Mouse (Mus musculus) right cerebral cortex, postnatal 14 days (tissue): ENCODE results near the gene Cep170b.

Source experiments
- DNase-seq: peaks from one replicate; pipeline ENCODE4 v3.0.0; 2022

Cep170b gene

DNA sequence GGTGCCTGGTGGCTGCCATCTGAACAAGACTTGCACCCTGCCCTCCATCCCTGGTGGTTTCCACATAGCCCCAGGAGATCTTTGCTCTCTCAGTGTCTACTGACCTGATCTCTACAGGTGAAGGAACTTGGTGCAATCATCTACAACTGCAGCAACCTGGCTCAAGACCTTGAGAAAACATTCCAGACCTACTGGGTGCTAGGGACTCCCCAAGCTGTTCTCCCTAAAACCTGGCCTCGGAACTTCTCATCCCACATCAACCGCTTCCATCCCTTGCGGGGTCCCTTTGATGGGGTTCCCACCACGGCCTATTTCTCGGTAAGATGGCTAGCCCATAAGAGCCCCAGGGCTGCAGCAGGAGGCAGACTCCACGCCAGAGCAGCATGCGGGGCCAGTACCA, 46.3 kb downstream of the Cep170b start:
- DNase-seq: no peak

DNA sequence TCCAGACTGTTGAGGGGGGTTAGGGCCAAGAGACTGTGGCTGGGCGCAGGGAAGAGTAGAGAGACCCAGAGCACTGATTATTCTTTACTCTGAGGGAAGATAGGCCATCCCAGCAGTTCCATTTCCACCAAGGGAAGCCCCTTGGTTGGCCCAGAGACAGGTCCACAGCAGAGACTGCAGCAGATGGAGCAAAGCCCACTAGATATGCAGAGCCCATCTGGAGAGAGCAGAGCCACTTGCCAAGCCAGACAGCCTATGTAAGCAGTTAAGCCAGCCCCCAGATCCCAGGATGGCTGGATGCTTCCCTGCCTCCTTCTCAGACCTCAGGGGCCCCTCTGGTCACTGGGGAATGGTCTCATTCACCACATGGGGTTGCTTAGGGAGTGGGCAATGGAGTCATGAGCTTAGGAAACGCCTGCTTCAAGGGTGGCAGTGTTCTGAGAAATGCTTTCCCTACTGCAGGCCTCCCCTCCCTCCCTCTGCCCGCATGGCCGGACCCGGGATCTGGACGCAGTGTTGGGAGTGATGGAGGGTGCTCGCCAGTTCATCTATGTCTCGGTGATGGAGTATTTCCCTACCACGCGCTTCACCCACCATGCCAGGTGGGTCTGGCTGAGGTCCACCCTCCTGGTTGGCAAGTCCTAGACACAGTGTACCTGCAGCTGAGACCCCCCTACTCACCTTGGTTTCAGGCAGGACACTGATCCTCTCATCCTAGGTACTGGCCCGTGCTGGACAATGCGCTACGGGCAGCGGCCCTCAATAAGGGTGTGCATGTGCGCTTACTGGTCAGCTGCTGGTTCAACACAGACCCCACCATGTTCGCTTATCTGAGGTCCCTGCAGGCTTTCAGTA, 47.0 kb downstream of the Cep170b start:
- no peak for DNase-seq

DNA sequence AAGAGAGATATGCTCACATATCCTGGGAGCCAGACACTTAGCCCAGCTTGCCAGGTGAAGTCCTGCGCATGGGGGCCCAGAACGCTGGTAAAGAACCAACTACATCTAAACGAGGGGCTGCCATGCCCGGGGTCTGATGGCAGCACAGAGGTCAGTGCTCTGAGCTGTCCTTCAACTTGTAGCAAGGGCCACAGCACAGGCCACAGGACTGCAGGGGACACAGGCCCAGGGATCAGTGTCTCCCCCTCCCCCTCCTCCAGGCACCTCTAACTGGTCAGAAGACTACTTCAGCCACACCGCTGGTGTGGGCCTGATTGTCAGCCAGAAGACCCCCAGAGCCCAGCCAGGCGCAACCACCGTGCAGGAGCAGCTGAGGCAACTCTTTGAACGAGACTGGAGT, 47.9 kb downstream of the Cep170b start:
- no peak for DNase-seq

DNA sequence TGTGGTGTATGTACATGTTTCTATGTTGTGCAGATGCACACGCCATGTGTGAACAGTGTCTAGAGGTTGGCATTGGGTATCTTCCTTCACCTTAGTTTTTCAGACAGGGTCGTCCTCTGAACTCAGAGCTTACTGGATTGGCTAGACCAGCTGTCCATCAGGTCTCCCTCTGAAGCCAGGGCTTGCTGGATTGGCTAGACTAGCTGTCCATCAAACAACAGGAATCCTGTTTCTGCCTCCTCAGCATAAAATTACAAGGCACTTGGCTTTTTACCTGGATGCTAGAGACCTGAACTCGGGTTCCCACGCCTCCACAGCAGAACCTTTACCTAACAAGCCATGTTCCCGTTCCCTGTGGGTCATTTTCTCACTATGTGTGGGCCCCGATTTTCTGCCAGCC, 48.8 kb downstream of the Cep170b start:
- no peak for DNase-seq

DNA sequence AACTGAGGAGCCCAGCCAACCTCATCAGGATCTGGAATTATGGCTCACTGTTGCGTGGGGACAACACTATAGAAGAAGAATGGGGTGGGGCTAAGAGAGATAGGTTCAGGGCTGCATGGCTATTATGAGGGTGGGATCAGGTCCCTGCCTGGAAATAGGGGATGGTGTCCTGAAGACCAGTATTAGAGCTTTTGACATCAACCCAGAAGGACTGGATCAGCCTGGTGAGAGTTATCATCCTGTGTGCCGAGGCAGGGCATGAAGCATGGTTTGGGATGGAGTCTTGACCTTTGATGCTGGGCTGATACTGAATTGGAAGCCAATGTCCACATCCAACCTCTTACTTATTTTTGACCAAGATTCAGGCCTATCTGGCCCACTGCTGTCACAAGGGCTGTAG, 49.5 kb downstream of the Cep170b start:
- no peak for DNase-seq

DNA sequence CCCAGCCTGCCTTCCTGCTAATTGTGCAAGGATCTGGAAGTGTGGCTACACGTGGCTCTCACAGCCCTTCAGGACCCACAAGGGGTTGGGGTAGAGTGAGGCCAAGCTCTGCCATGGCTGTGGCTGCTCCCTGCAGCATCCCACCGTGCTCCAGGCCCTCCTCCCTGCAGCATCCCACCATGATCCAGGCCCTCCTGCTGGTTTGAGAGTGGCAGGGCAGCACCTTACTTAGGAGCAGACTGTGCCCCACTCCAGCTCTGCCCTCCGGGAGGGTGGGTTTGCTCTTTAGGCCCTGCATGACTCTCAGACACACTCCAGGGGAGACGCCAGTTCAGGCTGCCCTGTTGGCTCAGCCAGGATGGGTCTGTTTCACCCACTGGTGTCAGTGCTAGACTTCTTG, 50.1 kb downstream of the Cep170b start:
- no peak for DNase-seq

- no peak for DNase-seq
Measured at GRCm38 (mm10) chr12:112772306-112772705, 52.1 kb downstream of the Cep170b start.

DNA sequence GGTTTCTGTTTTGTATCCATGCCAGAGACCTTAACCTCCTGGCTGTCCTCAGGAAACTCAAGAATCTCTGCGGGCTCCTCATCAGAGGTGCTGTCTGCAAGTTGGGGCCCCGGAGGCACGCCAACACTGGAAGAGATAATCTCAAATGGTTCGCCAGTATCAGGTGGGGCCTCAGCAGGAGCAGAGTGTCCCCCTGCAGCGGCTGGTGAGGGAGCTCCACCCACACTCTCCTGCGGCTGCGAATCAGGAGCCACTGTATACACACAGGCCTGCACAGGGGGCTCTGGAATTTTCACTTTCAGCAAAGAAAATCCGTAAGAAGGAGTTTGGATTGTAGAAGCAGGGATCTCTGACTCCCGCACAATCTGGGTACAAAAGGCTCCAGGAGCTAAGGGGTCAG, 53.1 kb downstream of the Cep170b start:
- DNase-seq: no peak

- no peak for DNase-seq
Measured at GRCm38 (mm10) chr12:112774026-112774425, 53.8 kb downstream of the Cep170b start.

DNA sequence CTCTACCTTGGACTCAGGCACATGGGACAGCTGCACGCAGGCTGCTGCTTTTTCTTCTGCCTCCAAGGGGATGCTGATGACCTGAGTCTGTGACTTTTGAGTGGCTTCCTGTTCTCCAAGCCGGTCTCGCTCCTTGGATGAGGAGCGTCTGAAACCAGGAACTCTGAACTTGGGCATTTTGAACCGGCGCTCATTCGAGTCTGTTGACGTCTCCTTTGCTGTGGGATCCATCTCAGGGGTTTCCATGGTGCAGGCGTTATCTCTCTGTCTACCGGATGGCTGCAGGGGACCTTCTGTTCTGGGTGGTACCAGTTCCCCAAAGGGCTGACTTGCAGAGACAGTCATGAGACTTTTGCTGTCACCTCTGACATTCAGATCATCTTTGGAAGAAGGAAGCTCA, 54.2 kb downstream of the Cep170b start:
- DNase-seq: no peak

- DNase-seq: peak; percentile 1
Measured at GRCm38 (mm10) chr12:112791026-112791425, 70.8 kb downstream of the Cep170b start.

DNA sequence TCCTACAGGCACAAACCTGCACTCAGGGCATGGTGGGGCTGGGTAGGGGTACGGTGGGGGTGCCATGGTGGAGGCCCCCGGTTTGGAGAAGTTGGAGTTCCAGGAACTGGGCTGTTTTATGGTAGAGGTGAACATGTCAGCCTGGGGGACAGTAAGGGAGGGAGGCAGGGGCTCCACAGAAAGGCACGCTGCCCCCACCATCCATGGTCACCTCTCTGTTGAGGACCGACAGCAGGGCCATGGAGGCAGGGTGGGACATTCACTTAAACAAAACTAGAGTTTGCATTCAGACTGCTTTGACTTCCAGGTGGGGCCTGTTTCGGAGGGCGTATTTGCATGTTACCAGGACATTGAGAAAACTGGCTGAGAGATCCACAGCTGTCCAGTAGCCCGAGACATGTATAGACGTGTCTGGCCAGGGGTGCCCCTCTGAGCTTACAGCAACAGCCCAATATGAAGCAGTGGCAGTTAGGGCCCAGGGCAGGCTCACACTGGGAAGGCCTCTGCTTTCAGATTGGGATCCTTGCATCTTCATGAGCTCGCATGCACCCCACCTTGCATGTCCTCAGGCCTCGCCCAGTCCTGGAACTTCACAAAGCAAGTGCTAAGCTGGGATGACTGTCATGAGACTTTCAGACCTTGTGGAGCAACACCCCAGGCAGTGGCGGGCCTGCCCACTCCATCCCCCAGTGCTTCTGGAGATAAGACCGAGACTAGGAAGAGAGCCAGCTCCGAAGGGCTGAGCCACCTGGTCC, 73.5 kb downstream of the Cep170b start:
- no peak for DNase-seq

DNA sequence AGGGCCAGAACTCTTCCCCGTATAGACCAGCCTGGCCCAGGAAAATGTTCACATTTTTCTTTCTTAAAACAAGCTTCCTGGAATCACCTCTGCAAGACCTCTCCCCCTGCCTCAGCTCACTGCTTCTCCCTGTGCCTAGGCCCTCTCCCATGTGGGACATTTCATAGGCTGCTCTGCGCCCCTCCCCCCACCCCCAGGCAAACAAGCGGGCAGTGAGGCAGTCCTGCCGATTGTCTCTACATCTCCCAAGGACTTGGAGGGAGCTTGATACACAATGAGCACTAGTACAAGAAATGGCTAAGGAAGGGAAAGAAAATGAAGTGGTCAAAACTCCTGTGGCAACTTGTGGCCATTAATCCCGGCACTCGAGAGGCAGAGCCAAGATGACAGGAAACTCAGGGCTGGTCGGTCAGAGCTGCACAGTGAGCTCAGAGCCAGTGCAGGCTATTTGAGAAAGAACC, 74.1 kb downstream of the Cep170b start:
- DNase-seq: peak; percentile 4

DNA sequence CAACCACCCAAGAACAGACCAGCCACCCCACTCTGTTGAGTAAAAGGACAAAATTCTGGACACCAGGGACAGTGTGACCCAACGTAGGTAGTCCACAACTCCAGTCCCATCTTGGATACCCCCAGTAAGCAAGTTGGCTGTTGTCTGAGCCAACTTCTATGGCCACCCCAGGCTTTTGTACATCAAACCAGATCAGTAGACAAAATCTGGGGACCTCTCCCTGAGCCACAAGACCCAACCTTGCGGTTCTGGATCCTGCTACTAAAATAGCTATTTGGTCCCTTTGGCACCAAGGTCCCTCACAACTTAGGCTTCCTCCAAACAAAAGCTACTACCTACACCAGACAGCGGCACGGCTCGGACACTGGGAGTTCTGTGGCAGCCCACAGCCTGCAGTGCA, 74.7 kb downstream of the Cep170b start:
- DNase-seq: no peak

DNA sequence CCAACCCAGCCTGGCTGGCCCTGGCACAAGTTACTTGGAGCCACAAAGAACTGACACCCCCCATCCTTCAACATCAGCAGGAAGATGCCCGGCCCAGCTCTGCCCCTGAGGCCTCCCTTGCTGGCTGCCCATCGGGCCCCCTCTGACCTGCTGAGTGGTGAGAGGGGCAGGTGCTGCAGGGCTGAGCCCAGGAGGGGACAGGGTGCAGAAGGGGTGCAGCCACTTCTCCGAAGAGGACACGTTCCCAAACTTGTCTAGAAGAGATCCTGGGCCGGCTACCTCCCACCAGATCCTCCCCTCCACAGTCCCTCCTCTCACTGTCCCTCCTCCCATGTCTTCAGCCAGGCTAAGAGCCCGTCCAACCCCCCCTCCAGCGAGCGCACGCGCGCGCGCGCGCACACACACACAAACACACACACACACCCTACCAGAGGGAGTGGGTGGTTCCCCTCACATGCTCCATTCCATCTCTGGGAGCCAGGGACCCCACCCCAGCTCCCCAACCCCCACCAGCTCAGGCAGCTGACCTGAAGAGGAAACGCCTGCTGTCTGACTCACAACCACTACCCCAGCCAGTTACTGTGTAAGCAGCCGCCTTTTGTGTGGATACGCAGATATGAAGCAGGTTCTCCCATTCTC, 75.3 kb downstream of the Cep170b start:
- peak; percentile 4 for DNase-seq
